Mouse (Mus musculus): ENCODE data around the gene Cs.

Cs gene

DNA sequence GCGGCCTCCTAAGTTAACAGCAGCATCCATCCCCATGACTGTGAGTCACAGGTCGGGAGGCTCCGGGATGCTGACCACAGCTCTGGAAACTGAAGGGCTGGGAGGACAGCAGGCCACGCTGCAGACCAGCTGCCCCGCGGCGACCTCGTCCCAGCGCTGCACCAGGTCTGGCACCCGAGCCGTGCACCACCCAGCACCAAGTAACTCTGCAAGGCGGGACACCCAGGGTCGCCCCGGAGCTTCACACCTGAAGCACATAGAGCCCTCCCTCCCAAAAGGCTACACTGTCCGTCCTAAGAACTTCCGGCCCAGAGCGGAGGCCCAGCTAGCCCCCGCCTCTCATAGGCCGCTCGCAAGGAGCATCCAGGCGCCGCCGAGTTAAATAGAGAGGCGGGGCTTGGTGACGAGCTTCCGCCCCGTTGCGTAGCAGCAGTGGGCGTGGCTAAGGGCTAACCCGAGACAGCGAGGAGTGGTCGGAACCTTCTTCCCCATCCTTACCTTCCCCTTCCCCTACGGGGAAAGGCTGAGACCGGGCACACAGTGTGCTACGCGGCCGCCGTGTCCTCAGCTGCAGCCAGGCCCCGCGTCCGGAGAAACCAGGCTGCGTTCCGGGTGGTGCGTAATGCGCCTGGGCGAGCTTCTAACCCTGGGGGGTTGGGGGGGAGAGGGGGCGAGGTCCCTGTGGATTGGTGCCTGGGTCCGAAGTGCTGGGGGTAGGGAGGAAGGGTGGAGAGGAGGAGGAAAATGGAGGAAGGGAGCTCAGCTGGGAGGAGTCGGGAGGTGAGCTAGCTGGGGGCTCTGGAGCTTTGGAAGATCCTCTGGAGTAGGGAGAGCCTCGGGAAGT is 73.9 kb downstream of the Cs start, which contains the start of the genes Nabp2 and Rnf41:
Gene Nabp2 (minus strand): TSS at position 282 of the 844 bp plus-strand sequence.
Gene Rnf41 (plus strand): TSS at position 447 of the 844 bp plus-strand sequence.
- peak; percentile 95 for DNase-seq

- DNase-seq: no peak
These were observed 74.5 kb downstream of the Cs start for GRCm38 (mm10) chr10:128412055-128412381.

Measured in right cerebral cortex, postnatal 14 days (tissue).